Mouse (Mus musculus) cerebellum, adult 2 months (tissue): Measurements from ENCODE around the gene Ccdc27. TPM values are rescaled to one million over a fixed set of nuclear protein-coding genes. Genes with fewer than 3 reads are reported as not detected.

Experiments used
- DNase-seq, 2 experiments: peaks; one replicate each; pipeline ENCODE4 v3.0.0; 2021
- H3K27ac ChIP-seq: fragments of 200-500 bp; 2 replicates; pipeline ENCODE4 v1.5.1; 2012; ENCODE audit warnings: low read length, control low read depth, inconsistent platforms; ENCODE audit not compliant: insufficient read depth
- H3K27me3 ChIP-seq: fragments of 200-500 bp; 2 replicates; pipeline ENCODE4 v1.6.1; 2012; ENCODE audit warnings: inconsistent platforms, mild to moderate bottlenecking, low read length, moderate library complexity; ENCODE audit not compliant: control insufficient read depth, insufficient read depth
- H3K4me1 ChIP-seq: fragments of 200-500 bp; 2 replicates; pipeline ENCODE4 v1.6.1; 2011; ENCODE audit warnings: low read length; ENCODE audit not compliant: control insufficient read depth, insufficient read depth
- H3K4me3 ChIP-seq: fragments of 200-500 bp; replicated peaks from 2 replicates; pipeline ENCODE3; 2011; ENCODE audit warnings: mild to moderate bottlenecking, low read depth, low read length, control low read depth; ENCODE audit not compliant: insufficient read depth
- CTCF ChIP-seq: fragments of 200-500 bp; IDR thresholded peaks from 2 replicates; pipeline ENCODE4 v1.5.1; 2011; ENCODE audit warnings: low read depth, mild to moderate bottlenecking, control low read depth, low read length, moderate library complexity, borderline replicate concordance; ENCODE audit not compliant: insufficient read depth
- POLR2A ChIP-seq: fragments of 200-500 bp; IDR thresholded peaks from 2 replicates; pipeline ENCODE4 v1.6.1; 2011; ENCODE audit warnings: low read length, control low read depth, borderline replicate concordance; ENCODE audit not compliant: insufficient read depth
- WGBS: fragments of 180-500 bp; shearing (Covaris S2); methylation state at CpG from one replicate; pipeline ENCODE4 v1.1.7; 2018; 5-methylcytosine and 5-hydroxymethylcytosine counted together
- polyA plus RNA-seq: library from polyadenylated mRNA; depleted of rRNA; stranded (reverse); fragments of >200 nt; gene quantifications from 2 replicates; pipeline ENCODE4 v1.2.3, GENCODE M21; 2012

Gene Ccdc27
- polyA plus RNA-seq, 1 experiment = not detected

- 52% methylated on average over 3 of the region's 3 CpGs for WGBS
Measured at GRCm38 (mm10) chr4:154051401-154051800, 8.9 kb upstream of the Ccdc27 start.

DNA sequence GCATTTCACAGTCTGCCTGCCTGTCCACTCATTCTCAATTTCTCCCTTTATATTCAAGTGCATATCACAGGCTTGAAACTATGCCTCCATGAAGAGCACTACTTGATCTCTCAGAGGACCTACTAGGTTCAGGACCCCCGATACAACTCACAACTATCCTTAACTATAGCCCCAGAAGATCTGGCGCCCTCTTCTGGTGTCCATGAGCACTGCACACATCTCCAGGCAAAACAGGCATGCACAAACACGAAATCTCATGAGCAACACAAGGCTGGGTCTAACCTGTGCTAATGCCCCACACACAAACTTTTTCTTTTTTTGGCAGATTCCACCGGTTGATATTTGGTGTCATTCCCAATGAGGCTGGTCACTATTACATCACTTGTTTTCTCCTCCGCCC is 3.4 kb upstream of the Ccdc27 start:
- H3K27ac ChIP-seq = no peak overlapping the region
- no peaks in the 10 kb centered on the region for H3K27me3 ChIP-seq
- 61% methylated on average over 5 of the region's 5 CpGs for WGBS
- no peaks in the 10 kb centered on the region for H3K4me1 ChIP-seq
- TF ChIP-seq POLR2A = no peak
- TF ChIP-seq CTCF = no peak
- H3K4me3 ChIP-seq = no peak overlapping the region
- no peak for DNase-seq

More at GRCm38 (mm10) chr4:154051401-154051800, 8.9 kb upstream of the Ccdc27 start:
- H3K27me3 ChIP-seq = no peaks in the 10 kb centered on the region
- H3K4me1 ChIP-seq = no peaks in the 10 kb centered on the region
- H3K4me3 ChIP-seq = no peak overlapping the region
- no peak overlapping the region for H3K27ac ChIP-seq
- no peak for TF ChIP-seq CTCF
- TF ChIP-seq POLR2A = no peak
- DNase-seq = no peak

GRCm38 (mm10) chr4:154037123-154037522 is 5.4 kb downstream of the Ccdc27 start:
- TF ChIP-seq POLR2A (no peak), CTCF (no peak)
- Histone ChIP-seq H3K27me3 (no peaks in the 10 kb centered on the region), H3K4me3 (no peak overlapping the region), H3K27ac (no peak overlapping the region), H3K4me1 (no peaks in the 10 kb centered on the region; the same call in 1 of the 2 replicates)
- 48% methylated on average over 3 of the region's 3 CpGs for WGBS
- DNase-seq = no peak

DNA sequence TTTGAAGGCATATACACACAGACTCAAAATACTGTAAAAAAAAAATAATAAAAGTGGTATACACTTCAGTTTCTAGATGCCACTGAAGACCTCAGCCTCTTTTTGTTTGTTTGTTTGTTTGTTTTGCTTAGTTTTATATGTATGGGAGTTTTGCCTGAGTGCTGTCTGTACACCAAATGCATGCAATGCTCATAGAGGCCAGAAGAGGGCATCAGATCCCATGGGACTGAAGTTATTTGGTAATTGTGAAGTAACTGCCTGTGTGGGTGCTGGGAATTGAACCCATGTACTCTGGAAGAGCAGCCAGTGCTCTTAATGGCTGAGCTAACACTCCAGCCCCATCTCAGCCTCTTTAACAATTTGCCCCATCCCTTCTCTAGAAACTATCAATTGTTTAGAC is 13.8 kb downstream of the Ccdc27 start:
- no peaks in the 10 kb centered on the region for H3K4me1 ChIP-seq
- H3K27me3 ChIP-seq = no peaks in the 10 kb centered on the region
- no peak for DNase-seq
- TF ChIP-seq CTCF (0 out of 2 replicates have a peak, but pooled peaks have one; percentile 7), POLR2A (no peak)
- H3K4me3 ChIP-seq = no peak overlapping the region
- no peak overlapping the region for H3K27ac ChIP-seq

DNA sequence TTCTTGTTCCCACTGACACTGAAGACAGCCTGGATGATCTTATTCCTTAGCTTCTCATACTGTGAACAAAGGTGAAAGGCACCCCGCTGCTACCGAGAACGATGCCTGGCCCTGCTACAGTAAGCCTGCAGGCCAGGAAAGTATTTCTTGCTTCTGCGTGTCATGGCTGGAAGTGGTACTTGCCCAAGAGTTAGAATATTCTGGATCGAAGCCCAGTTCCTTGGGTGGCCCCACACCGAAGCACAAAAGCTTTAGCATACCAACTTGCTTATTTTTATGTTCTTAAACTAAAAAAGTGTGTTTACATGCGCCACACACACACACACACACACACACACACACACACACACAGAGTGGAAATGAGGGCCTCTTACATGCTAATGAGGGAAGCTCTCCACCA is 14.4 kb downstream of the Ccdc27 start:
- Histone ChIP-seq H3K4me1 (no peaks in the 10 kb centered on the region), H3K4me3 (no peak overlapping the region), H3K27ac (no peak overlapping the region), H3K27me3 (no peaks in the 10 kb centered on the region)
- TF ChIP-seq POLR2A (no peak), CTCF (no peak)
- no peak for DNase-seq
- WGBS = 53% methylated on average over 7 of the region's 7 CpGs

GRCm38 (mm10) chr4:154026441-154026761 is 16.1 kb downstream of the Ccdc27 start:
- H3K4me1 ChIP-seq = no peaks in the 10 kb centered on the region
- H3K4me3 ChIP-seq = peak overlapping the region; percentile 56
- 30% methylated on average over 2 of the region's 2 CpGs for WGBS
- H3K27ac ChIP-seq = no peak overlapping the region
- no peak for DNase-seq
- no peaks in the 10 kb centered on the region for H3K27me3 ChIP-seq
- TF ChIP-seq CTCF (no peak), POLR2A (no peak)

GRCm38 (mm10) chr4:154025641-154026440 is 16.6 kb downstream of the Ccdc27 start, which contains the start of gene Smim1:
Smim1 (minus strand) TSS chr4:154026230.
- peak within 1 kb of the TSS; percentile 29; the same call in 1 of the 2 replicates for H3K27ac ChIP-seq
- DNase-seq = peak; percentile 55 to 58
- H3K4me1 ChIP-seq = no peaks in the 10 kb centered on the region
- TF ChIP-seq POLR2A (no peak), CTCF (peak; percentile 49; the same call in 1 of the 2 replicates)
- H3K27me3 ChIP-seq = no peaks in the 10 kb centered on the region
- H3K4me3 ChIP-seq = peak within 1 kb of the TSS; percentile 56
- WGBS = 3% methylated on average over 33 of the region's 33 CpGs

- TF ChIP-seq POLR2A (no peak), CTCF (no peak)
- DNase-seq = no peak
- H3K4me1 ChIP-seq = no peaks in the 10 kb centered on the region
- H3K4me3 ChIP-seq = no peak overlapping the region
- WGBS = 56% methylated on average over 17 of the region's 17 CpGs
- H3K27me3 ChIP-seq = no peaks in the 10 kb centered on the region
- H3K27ac ChIP-seq = peak overlapping the region; percentile 37
Measured at GRCm38 (mm10) chr4:154024729-154025521, 17.6 kb downstream of the Ccdc27 start.
